Mouse (Mus musculus) hindbrain, postnatal 0 days (tissue): ENCODE results near the gene Cntnap4. TPM values are rescaled to one million over a fixed set of nuclear protein-coding genes. Genes with fewer than 3 reads are reported as not detected.
A peak's percentile ranks its signal among the peaks of the same experiment; 100 is the strongest.

Experiments
- ATAC-seq: fragments of 200-750 bp; cut with Nextera tagmentation; 2 replicates; pipeline ENCODE4 v1.8.0; 2017; ENCODE audit warnings: mild to moderate bottlenecking, moderate TSS enrichment, moderate library complexity
- DNase-seq: peaks from one replicate; pipeline ENCODE4 v3.0.0-alpha.2; 2015; ENCODE audit warnings: low spot score
- H3K27ac ChIP-seq: fragments of 300-500 bp; sonication (generic); 2 replicates; pipeline ENCODE4 v1.5.1; 2014; ENCODE audit warnings: mild to moderate bottlenecking
- H3K27me3 ChIP-seq: fragments of 300-500 bp; sonication (generic); 2 replicates; pipeline ENCODE4 v1.6.1; 2014; ENCODE audit warnings: low read length, mixed read lengths; ENCODE audit not compliant: insufficient read depth
- H3K36me3 ChIP-seq: fragments of 300-500 bp; sonication (generic); 2 replicates; pipeline ENCODE4 v1.6.1; 2014; ENCODE audit warnings: low read length, mixed read lengths; ENCODE audit not compliant: insufficient read depth
- H3K4me1 ChIP-seq: fragments of 300-500 bp; sonication (generic); 2 replicates; pipeline ENCODE4 v1.6.1; 2014; ENCODE audit warnings: antibody characterized with exemption, low read length, mixed read lengths; ENCODE audit not compliant: insufficient read depth
- H3K4me2 ChIP-seq: fragments of 300-500 bp; sonication (generic); 2 replicates; pipeline ENCODE4 v1.6.1; 2014; ENCODE audit warnings: low read depth, mild to moderate bottlenecking, low read length, moderate library complexity, mixed read lengths
- H3K4me3 ChIP-seq: fragments of 300-500 bp; sonication (generic); 2 replicates; pipeline ENCODE4 v1.5.1; 2014; ENCODE audit warnings: low read length
- H3K9ac ChIP-seq: fragments of 300-500 bp; sonication (generic); replicated peaks from 2 replicates; pipeline ENCODE4 v1.6.1; 2014; ENCODE audit warnings: mild to moderate bottlenecking, low read length, moderate library complexity, mixed read lengths
- H3K9me3 ChIP-seq: fragments of 300-500 bp; sonication (generic); 2 replicates; pipeline ENCODE4 v1.6.1; 2016; ENCODE audit warnings: low read length, mixed read lengths
- CTCF ChIP-seq: IDR thresholded peaks from 2 replicates; pipeline ENCODE4 v1.5.1; 2016; ENCODE audit warnings: antibody characterized with exemption, control low read depth, low read depth
- WGBS: fragments of 180-500 bp; shearing (Covaris S2); extraction: QIAGEN DNeasy Blood & Tissue Kit; methylation state at CpG from one replicate; pipeline ENCODE4 v1.1.7; 2014; 5-methylcytosine and 5-hydroxymethylcytosine counted together
- polyA plus RNA-seq: library from polyadenylated mRNA; unstranded; fragments of >200 nt; fragmentation: Nextera tagmentation; extraction: Ambion mirVana; gene quantifications from 2 replicates; pipeline ENCODE4 v1.2.1, GENCODE M21; 2015
- total RNA-seq: library from RNA; depleted of rRNA; stranded (reverse); fragments of >200 nt; gene quantifications from 2 replicates; pipeline ENCODE4 v1.2.3, GENCODE M21; 2014

The Cntnap4 gene
- total and polyA plus RNA-seq, 2 experiments from 2014 or later: 15.8 to 43.0 TPM

- no peak overlapping the region for H3K4me2 ChIP-seq
- H3K27ac ChIP-seq: no peak overlapping the region
- DNase-seq (peak; percentile 66), ATAC-seq (no peak)
- TF ChIP-seq CTCF: peak; percentile 45
- no peak overlapping the region for H3K9ac ChIP-seq
- no peaks in the 10 kb centered on the region for H3K27me3 ChIP-seq
- no peak overlapping the region for H3K4me3 ChIP-seq
- WGBS: 62% methylated on average over 5 of the region's 5 CpGs
- H3K9me3 ChIP-seq: no peaks in the 10 kb centered on the region
- peaks cover 12% of the 10 kb centered on the region; the same call in 1 of the 2 replicates for H3K4me1 ChIP-seq
- H3K36me3 ChIP-seq: no peaks in the 10 kb centered on the region
Measured at GRCm38 (mm10) chr8:112909527-112909926, 339.7 kb downstream of the Cntnap4 start.

GRCm38 (mm10) chr8:112911422-112911821, 341.6 kb downstream of the Cntnap4 start:
- Histone ChIP-seq H3K36me3 (no peaks in the 10 kb centered on the region), H3K4me2 (no peak overlapping the region), H3K9me3 (no peaks in the 10 kb centered on the region), H3K27ac (no peak overlapping the region), H3K4me1 (peaks cover 9% of the 10 kb centered on the region; the same call in 1 of the 2 replicates), H3K4me3 (no peak overlapping the region), H3K9ac (no peak overlapping the region), H3K27me3 (no peaks in the 10 kb centered on the region)
- ATAC-seq (no peak), DNase-seq (no peak)
- no peak for TF ChIP-seq CTCF

- no peak overlapping the region for H3K4me3 ChIP-seq
- H3K4me2 ChIP-seq: no peak overlapping the region
- no peaks in the 10 kb centered on the region for H3K4me1 ChIP-seq
- DNase-seq (no peak), ATAC-seq (no peak)
- H3K27ac ChIP-seq: no peak overlapping the region
- TF ChIP-seq CTCF: no peak
- H3K27me3 ChIP-seq: no peaks in the 10 kb centered on the region
- H3K9me3 ChIP-seq: no peaks in the 10 kb centered on the region
- no peaks in the 10 kb centered on the region for H3K36me3 ChIP-seq
- H3K9ac ChIP-seq: no peak overlapping the region
Measured at GRCm38 (mm10) chr8:112922151-112922550, 352.3 kb downstream of the Cntnap4 start.

GRCm38 (mm10) chr8:112922789-112923188, 352.9 kb downstream of the Cntnap4 start:
- Histone ChIP-seq H3K36me3 (no peaks in the 10 kb centered on the region), H3K4me3 (no peak overlapping the region), H3K9ac (no peak overlapping the region), H3K4me2 (no peak overlapping the region), H3K27me3 (no peaks in the 10 kb centered on the region), H3K9me3 (no peaks in the 10 kb centered on the region), H3K27ac (no peak overlapping the region), H3K4me1 (no peaks in the 10 kb centered on the region)
- no peak for ATAC-seq
- WGBS: 81% methylated on average over 5 of the region's 5 CpGs
- no peak for TF ChIP-seq CTCF
- DNase-seq: no peak
